Mouse (Mus musculus) gastrocnemius, postnatal 10 days (tissue): Measurements from ENCODE around the gene Prdm1. TPM values are rescaled to one million over a fixed set of nuclear protein-coding genes. Genes with fewer than 3 reads are reported as not detected.

ENCODE experiments used
- DNase-seq: peaks from one replicate; pipeline ENCODE4 v3.0.0; 2021; ENCODE audit warnings: mixed read lengths
- total RNA-seq, 2 experiments: library from RNA; stranded (reverse); gene quantifications; 2 replicates each; pipeline ENCODE4 v1.2.3; 2021

The Prdm1 gene
- total RNA-seq, 2 experiments from 2014 or later = 1.5 to 2.8 TPM

- DNase-seq = no peak
These were observed 71.3 kb downstream of the Prdm1 start for GRCm38 (mm10) chr10:44456757-44457595.

GRCm38 (mm10) chr10:44454753-44455152 lies 73.5 kb downstream of the Prdm1 start:
- no peak for DNase-seq

- no peak for DNase-seq
These were observed 74.2 kb downstream of the Prdm1 start for GRCm38 (mm10) chr10:44454111-44454510.

- no peak for DNase-seq
These were observed 77.5 kb downstream of the Prdm1 start for GRCm38 (mm10) chr10:44450835-44451234.

- DNase-seq = no peak
These were observed 78.2 kb downstream of the Prdm1 start for GRCm38 (mm10) chr10:44450108-44450507.

GRCm38 (mm10) chr10:44449666-44450065 lies 78.6 kb downstream of the Prdm1 start:
- no peak for DNase-seq

GRCm38 (mm10) chr10:44448165-44448564 lies 80.1 kb downstream of the Prdm1 start:
- DNase-seq = no peak

GRCm38 (mm10) chr10:44447406-44448139 lies 80.7 kb downstream of the Prdm1 start:
- no peak for DNase-seq

GRCm38 (mm10) chr10:44447001-44447400 lies 81.3 kb downstream of the Prdm1 start:
- DNase-seq = no peak

- DNase-seq = no peak
These were observed 83.9 kb downstream of the Prdm1 start for GRCm38 (mm10) chr10:44444415-44444814.

- DNase-seq = no peak
These were observed 84.6 kb downstream of the Prdm1 start for GRCm38 (mm10) chr10:44443696-44444095.

- no peak for DNase-seq
These were observed 88.6 kb downstream of the Prdm1 start for GRCm38 (mm10) chr10:44439732-44440131.

- DNase-seq = no peak
These were observed 90.7 kb downstream of the Prdm1 start for GRCm38 (mm10) chr10:44437614-44438013.

GRCm38 (mm10) chr10:44435956-44436355 lies 92.3 kb downstream of the Prdm1 start:
- no peak for DNase-seq

- no peak for DNase-seq
These were observed 93.6 kb downstream of the Prdm1 start for GRCm38 (mm10) chr10:44434702-44435181.

GRCm38 (mm10) chr10:44432235-44432634 lies 96.1 kb downstream of the Prdm1 start:
- no peak for DNase-seq

GRCm38 (mm10) chr10:44431689-44432088 lies 96.6 kb downstream of the Prdm1 start:
- no peak for DNase-seq

- DNase-seq = no peak
These were observed 99.0 kb downstream of the Prdm1 start for GRCm38 (mm10) chr10:44429177-44429888.

GRCm38 (mm10) chr10:44427891-44428361 lies 100.4 kb downstream of the Prdm1 start:
- DNase-seq = no peak

GRCm38 (mm10) chr10:44427426-44427825 lies 100.9 kb downstream of the Prdm1 start:
- no peak for DNase-seq

GRCm38 (mm10) chr10:44425013-44425412 lies 103.3 kb downstream of the Prdm1 start:
- DNase-seq = no peak

GRCm38 (mm10) chr10:44421896-44422295 lies 106.4 kb downstream of the Prdm1 start:
- DNase-seq = no peak

GRCm38 (mm10) chr10:44420211-44420610 lies 108.1 kb downstream of the Prdm1 start:
- DNase-seq = no peak
